20 mouse cellular contexts compared by ENCODE assay signal in genomic region chr5:124287616-124288247, GRCm38 (mm10). TPM values are rescaled to one million over a fixed set of nuclear protein-coding genes. Genes with fewer than 3 reads are reported as not detected.
DNase-seq lines count a peak whose midpoint lies in the region; ATAC-seq and TF ChIP-seq lines count a peak whose summit lies in the region.
"Had no signal": no experiment of that assay in that cellular context is flagged by ENCODE, and none has a peak within 500 bp of the region (broad histone marks: within the 10 kb centered on the region; RNA-seq: fewer than 3 reads in every experiment).

No protein-coding gene starts in this region.

- no peak overlapping the region for H3K4me3 ChIP-seq in hindbrain, embryonic 11.5 days (ENCODE audit: low read depth, low read length)
- no peak overlapping the region for H3K4me3 ChIP-seq in hindbrain, embryonic 16.5 days (ENCODE audit: low read length)
- H3K4me3 ChIP-seq in liver, embryonic 14.5 days (ENCODE audit: insufficient read depth in 1 of 2, low read depth in 2 of 2, low read length in 2 of 2), result no peak overlapping the region
- H3K4me3 ChIP-seq in liver, postnatal 0 days (ENCODE audit: low read depth, low read length), result no peak overlapping the region
- H3K4me3 ChIP-seq: forebrain, embryonic 13.5 days; heart, embryonic 15.5 days; hindbrain, embryonic 13.5 days; liver, embryonic 12.5 days had no signal

- ATAC-seq in hindbrain, embryonic 11.5 days (ENCODE audit: low FRiP score), result no peak
- ATAC-seq in hindbrain, embryonic 16.5 days, result no peak
- ATAC-seq in liver, embryonic 14.5 days (ENCODE audit: insufficient read depth), result no peak
- ATAC-seq in liver, postnatal 0 days, result no peak
- no peak for ATAC-seq in cerebellum, adult (ENCODE audit: insufficient number of reproducible peaks, low FRiP score, low TSS enrichment)
- ATAC-seq: activated CD4-positive, CD25-positive, alpha-beta regulatory T cell, adult 4 months; forebrain, embryonic 13.5 days; intestine, postnatal 0 days; liver, embryonic 12.5 days had no signal

- no peaks in the 10 kb centered on the region for H3K4me1 ChIP-seq in hindbrain, embryonic 11.5 days (replicated peaks; ENCODE audit: control insufficient read depth, insufficient read depth, low read length)
- no peaks in the 10 kb centered on the region for H3K4me1 ChIP-seq in hindbrain, embryonic 16.5 days (ENCODE audit: control insufficient read depth, insufficient read depth, low read depth, low read length)
- H3K4me1 ChIP-seq in liver, embryonic 14.5 days (replicated peaks; ENCODE audit: control insufficient read depth in 2 of 2, insufficient read depth in 2 of 2, low read length in 1 of 2), result no peaks in the 10 kb centered on the region
- peaks cover 3% of the 10 kb centered on the region; the same call in 1 of the 2 replicates for H3K4me1 ChIP-seq in liver, postnatal 0 days (ENCODE audit: insufficient read depth)
- H3K4me1 ChIP-seq: forebrain, embryonic 13.5 days; heart, embryonic 15.5 days; hindbrain, embryonic 13.5 days; liver, embryonic 12.5 days had no signal

- H3K4me2 ChIP-seq in hindbrain, embryonic 11.5 days (replicated peaks; ENCODE audit: low read depth, low read length), result no peak overlapping the region
- H3K4me2 ChIP-seq in hindbrain, embryonic 16.5 days (ENCODE audit: low read length), result no peak overlapping the region
- H3K4me2 ChIP-seq in liver, embryonic 14.5 days (ENCODE audit: low read depth), result no peak overlapping the region
- no peak overlapping the region for H3K4me2 ChIP-seq in liver, postnatal 0 days (ENCODE audit: low read depth, low read length)
- H3K4me2 ChIP-seq: forebrain, embryonic 13.5 days; heart, embryonic 15.5 days; hindbrain, embryonic 13.5 days; liver, embryonic 12.5 days had no signal

- H3K27me3 ChIP-seq in hindbrain, embryonic 11.5 days (ENCODE audit: control insufficient read depth, insufficient read depth, low read length), result no peaks in the 10 kb centered on the region
- H3K27me3 ChIP-seq in hindbrain, embryonic 16.5 days (replicated peaks; ENCODE audit: control insufficient read depth, insufficient read depth, low read length), result no peaks in the 10 kb centered on the region
- H3K27me3 ChIP-seq in liver, embryonic 14.5 days (ENCODE audit: control insufficient read depth, insufficient read depth, low read length), result no peaks in the 10 kb centered on the region
- H3K27me3 ChIP-seq in liver, postnatal 0 days (ENCODE audit: insufficient read depth, low read length), result no peaks in the 10 kb centered on the region
- H3K27me3 ChIP-seq: forebrain, embryonic 13.5 days; heart, embryonic 15.5 days; hindbrain, embryonic 13.5 days; liver, embryonic 12.5 days had no signal

- peaks cover 15% of the 10 kb centered on the region for H3K36me3 ChIP-seq in hindbrain, embryonic 11.5 days (ENCODE audit: control insufficient read depth, insufficient read depth, low read length)
- peaks cover 45% of the 10 kb centered on the region for H3K36me3 ChIP-seq in hindbrain, embryonic 16.5 days (ENCODE audit: control insufficient read depth, insufficient read depth, low read length)
- H3K36me3 ChIP-seq in liver, embryonic 14.5 days (replicated peaks; ENCODE audit: control insufficient read depth, insufficient read depth, low read depth), result peaks cover 16% of the 10 kb centered on the region
- peaks cover 24% of the 10 kb centered on the region for H3K36me3 ChIP-seq in liver, postnatal 0 days (replicated peaks; ENCODE audit: insufficient read depth, low read length)

- no peak overlapping the region for H3K9ac ChIP-seq in hindbrain, embryonic 11.5 days (ENCODE audit: low read depth, low read length)
- no peak overlapping the region for H3K9ac ChIP-seq in hindbrain, embryonic 16.5 days (ENCODE audit: low read depth, low read length)
- H3K9ac ChIP-seq in liver, embryonic 14.5 days (replicated peaks), result no peak overlapping the region
- no peak overlapping the region for H3K9ac ChIP-seq in liver, postnatal 0 days (replicated peaks)
- H3K9ac ChIP-seq: forebrain, embryonic 13.5 days; heart, embryonic 15.5 days; hindbrain, embryonic 13.5 days; liver, embryonic 12.5 days had no signal

- 95% methylated on average over 6 of the region's 6 CpGs for WGBS in hindbrain, embryonic 11.5 days
- 98% methylated on average over 6 of the region's 6 CpGs for WGBS in hindbrain, embryonic 16.5 days
- WGBS in liver, embryonic 14.5 days (ENCODE audit: insufficient replicate concordance), result 81% methylated on average over 6 of the region's 6 CpGs
- 91% methylated on average over 6 of the region's 6 CpGs for WGBS in liver, postnatal 0 days (ENCODE audit: insufficient replicate concordance)

- H3K27ac ChIP-seq in hindbrain, embryonic 11.5 days (ENCODE audit: low read depth, low read length), result no peak overlapping the region
- H3K27ac ChIP-seq in hindbrain, embryonic 16.5 days (ENCODE audit: low read depth, low read length), result no peak overlapping the region
- H3K27ac ChIP-seq in liver, embryonic 14.5 days, result no peak overlapping the region
- H3K27ac ChIP-seq in liver, postnatal 0 days (ENCODE audit: low read depth), result no peak overlapping the region
- H3K27ac ChIP-seq: forebrain, embryonic 13.5 days; heart, embryonic 15.5 days; hindbrain, embryonic 13.5 days; liver, embryonic 12.5 days had no signal

- no peak for TF ChIP-seq EP300 in liver, embryonic 14.5 days (IDR thresholded peaks at IDR 0.05; ENCODE audit: low read depth)
- no peak for TF ChIP-seq EP300 in liver, postnatal 0 days (IDR thresholded peaks at IDR 0.05; ENCODE audit: low read depth)

- no peaks in the 10 kb centered on the region; the same call in 1 of the 2 replicates for H3K9me3 ChIP-seq in hindbrain, embryonic 11.5 days (ENCODE audit: control insufficient read depth, low read length)
- peaks cover 4% of the 10 kb centered on the region for H3K9me3 ChIP-seq in hindbrain, embryonic 16.5 days (ENCODE audit: control insufficient read depth, low read length)
- no peaks in the 10 kb centered on the region for H3K9me3 ChIP-seq in liver, embryonic 14.5 days (ENCODE audit: control insufficient read depth, low read length)
- no peaks in the 10 kb centered on the region for H3K9me3 ChIP-seq in liver, postnatal 0 days (ENCODE audit: low read length)
- H3K9me3 ChIP-seq: heart, embryonic 15.5 days; hindbrain, embryonic 13.5 days had no signal

- DNase-seq in hindbrain, embryonic 11.5 days (ENCODE audit: low spot score), result peak; percentile 11
- DNase-seq in liver, embryonic 14.5 days (ENCODE audit: low read depth in 3 of 3, low spot score in 3 of 3), result no peak
- no peak for DNase-seq in liver, postnatal 0 days
- DNase-seq in ES-CJ7 (ENCODE audit: low read depth, low spot score), result peak; percentile 25
- DNase-seq in brain, adult 2 months (ENCODE audit: low read depth, low spot score), result peak; percentile 57
- no peak for DNase-seq in adrenal gland, adult 2 months
- DNase-seq: adrenal gland, postnatal 25 days; cerebellum, postnatal 14 days; heart, adult 11 months; kidney, postnatal 25 days; right cerebral cortex, postnatal 14 days; thymus, postnatal 4 days had no signal

- TF ChIP-seq CTCF in liver, embryonic 14.5 days (IDR thresholded peaks at IDR 0.05; ENCODE audit: low read depth), result peak; percentile 23; the same call in 1 of the 2 replicates
- no peak for TF ChIP-seq CTCF in liver, postnatal 0 days (IDR thresholded peaks at IDR 0.05; ENCODE audit: low read depth)

RNA-seq across cellular contexts. Expression of gene Pitpnm2, which starts 38.2 kb away (rescaled TPM):
- polyA plus RNA-seq in hindbrain, embryonic 11.5 days (2014; fragmentation: Nextera tagmentation; extraction: Ambion mirVana), result 5.1 and 6.0 TPM in 2 replicates
- 8.4 and 9.8 TPM in 2 replicates for polyA plus RNA-seq in hindbrain, embryonic 16.5 days (2015; fragmentation: Nextera tagmentation; extraction: Ambion mirVana)
- polyA plus RNA-seq in liver, embryonic 14.5 days (2012; rRNA removed), result 4.7 and 5.8 TPM in 2 replicates
- 1.9 and 2.1 TPM in 2 replicates for polyA plus RNA-seq in liver, embryonic 14.5 days (2014; fragmentation: Nextera tagmentation; extraction: Ambion mirVana)
- 2.1 and 2.4 TPM in 2 replicates for polyA plus RNA-seq in liver, postnatal 0 days (2015; fragmentation: Nextera tagmentation; extraction: Ambion mirVana)
- total RNA-seq in adrenal gland, adult 2 months (2021), result 10 to 100 TPM; 41.6 to 65.2 TPM
- 158 and 207 TPM in 2 replicates for polyA plus RNA-seq in adrenal gland, adult 2 months (2012; rRNA removed)

RNA-seq across cellular contexts. Expression of gene Mphosph9, which starts 40.0 kb away (rescaled TPM):
- polyA plus RNA-seq in hindbrain, embryonic 11.5 days (2014; fragmentation: Nextera tagmentation; extraction: Ambion mirVana), result 15.5 and 20.5 TPM in 2 replicates
- polyA plus RNA-seq in hindbrain, embryonic 16.5 days (2015; fragmentation: Nextera tagmentation; extraction: Ambion mirVana), result 9.1 and 9.9 TPM in 2 replicates
- 2.6 and 3.4 TPM in 2 replicates for polyA plus RNA-seq in liver, embryonic 14.5 days (2012; rRNA removed)
- polyA plus RNA-seq in liver, embryonic 14.5 days (2014; fragmentation: Nextera tagmentation; extraction: Ambion mirVana), result 4.2 and 5.5 TPM in 2 replicates
- 2.6 and 3.0 TPM in 2 replicates for polyA plus RNA-seq in liver, postnatal 0 days (2015; fragmentation: Nextera tagmentation; extraction: Ambion mirVana)
- 1 to 10 TPM; 7.7 to 8.8 TPM for total RNA-seq in adrenal gland, adult 2 months (2021)
- polyA plus RNA-seq in adrenal gland, adult 2 months (2012; rRNA removed), result 1.6 and 2.1 TPM in 2 replicates

RNA-seq across cellular contexts. Expression of gene 2810006K23Rik, which starts 40.2 kb away (rescaled TPM):
- 17.4 and 19.7 TPM in 2 replicates for polyA plus RNA-seq in hindbrain, embryonic 11.5 days (2014; fragmentation: Nextera tagmentation; extraction: Ambion mirVana)
- polyA plus RNA-seq in hindbrain, embryonic 16.5 days (2015; fragmentation: Nextera tagmentation; extraction: Ambion mirVana), result 13.3 and 14.2 TPM in 2 replicates
- 3.1 and 4.0 TPM in 2 replicates for polyA plus RNA-seq in liver, embryonic 14.5 days (2012; rRNA removed)
- 3.4 and 4.2 TPM in 2 replicates for polyA plus RNA-seq in liver, embryonic 14.5 days (2014; fragmentation: Nextera tagmentation; extraction: Ambion mirVana)
- polyA plus RNA-seq in liver, postnatal 0 days (2015; fragmentation: Nextera tagmentation; extraction: Ambion mirVana), result 4.5 and 4.9 TPM in 2 replicates
- 10 to 100 TPM; 14.1 to 17.0 TPM for total RNA-seq in adrenal gland, adult 2 months (2021)
- polyA plus RNA-seq in adrenal gland, adult 2 months (2012; rRNA removed), result 5.8 and 6.0 TPM in 2 replicates

Comparison
In these comparisons a context has a peak if more than half of its experiments do, and no peak if none do; other contexts are left out.
1. DNase-seq: peak in hindbrain, embryonic 11.5 days (single experiment), ES-CJ7 (single experiment) and brain, adult 2 months (single experiment); none in liver, embryonic 14.5 days (0 of 3), liver, postnatal 0 days (single experiment) and adrenal gland, adult 2 months (single experiment).
2. RNA of gene Pitpnm2, which starts 38.2 kb away (polyA plus RNA-seq): 158 to 207 TPM in adrenal gland, adult 2 months; 8.4 to 9.8 TPM in hindbrain, embryonic 16.5 days, 5.1 to 6.0 TPM in hindbrain, embryonic 11.5 days, 1.9 to 5.8 TPM in liver, embryonic 14.5 days and 2.1 to 2.4 TPM in liver, postnatal 0 days; every median in the first group is over 10 times any median in the second.